Mouse (Mus musculus) neural tube, embryonic 14.5 days (tissue): ENCODE data around the gene Skp2. TPM values are rescaled to one million over a fixed set of nuclear protein-coding genes. Genes with fewer than 3 reads are reported as not detected.

Experiments used
- polyA plus RNA-seq: library from polyadenylated mRNA; unstranded; fragments of >200 nt; fragmentation: Nextera tagmentation; extraction: Ambion mirVana; gene quantifications from 2 replicates; pipeline ENCODE4 v1.2.1, GENCODE M21; 2014

The Skp2 gene
- polyA plus RNA-seq, 1 experiment from 2014 or later, result 14.2 TPM

Other genes with a start within 250 kb of the Skp2 start
- 0.21 and 11.2 TPM in 2 replicates for gene Ranbp3l, start 187.5 kb downstream of the Skp2 start, polyA plus RNA-seq
- gene Nadk2, start 84.2 kb downstream of the Skp2 start, polyA plus RNA-seq, result 37.6 and 37.7 TPM in 2 replicates
- 6.8 and 14.8 TPM in 2 replicates for gene Lmbrd2, start 14.9 kb downstream of the Skp2 start, polyA plus RNA-seq
- not detected in 2 replicates for gene Ugt3a1, start 121.5 kb upstream of the Skp2 start, polyA plus RNA-seq
- not detected in 2 replicates for gene Ugt3a2, start 180.1 kb upstream of the Skp2 start, polyA plus RNA-seq